Mouse (Mus musculus): ENCODE data around the gene Hmgn1. TPM values are rescaled to one million over a fixed set of nuclear protein-coding genes. Genes with fewer than 3 reads are reported as not detected.
A peak's percentile ranks its signal among the peaks of the same experiment; 100 is the strongest.
"Not testable (repeated sequence)": the region's sequence is repeated elsewhere in the genome, so short reads cannot be mapped to it uniquely, and the experiment has no call there.

The Hmgn1 gene
- polyA plus RNA-seq, 1 experiment from 2014 or later = 827 TPM

DNA sequence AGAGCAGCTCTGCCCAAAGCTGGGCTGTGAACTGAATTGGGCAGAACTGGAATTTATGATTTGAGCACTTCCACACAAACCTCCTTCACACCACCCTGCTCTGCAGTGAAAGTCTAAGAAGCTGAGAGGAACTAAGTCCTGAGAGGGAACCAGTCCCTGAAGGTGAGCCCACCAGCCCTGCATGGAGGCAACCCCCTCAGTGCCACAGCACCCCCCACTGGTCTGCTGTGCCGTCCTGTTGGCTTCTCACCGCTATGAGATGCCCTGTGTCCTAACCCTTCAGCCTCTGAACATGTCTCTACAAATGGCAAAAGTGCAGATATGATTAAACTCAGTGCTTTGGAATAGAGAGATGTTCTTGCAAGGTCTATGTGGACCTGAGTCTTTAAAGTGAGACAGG is 14.8 kb downstream of the Hmgn1 start:
- Histone ChIP-seq H3K4me3 (no peak overlapping the region), H3K4me1 (no peaks in the 10 kb centered on the region), H3K27ac (replicated peaks) (no peak overlapping the region), H3K27me3 (ENCODE audit: low read depth, poor library complexity, severe bottlenecking) (no peaks in the 10 kb centered on the region), H3K9me3 (replicated peaks) (no peaks in the 10 kb centered on the region), H3K36me3 (no peaks in the 10 kb centered on the region)
- DNase-seq (ENCODE audit: low spot score) = no peak
- 49% methylated on average over 2 of the region's 2 CpGs for WGBS

DNA sequence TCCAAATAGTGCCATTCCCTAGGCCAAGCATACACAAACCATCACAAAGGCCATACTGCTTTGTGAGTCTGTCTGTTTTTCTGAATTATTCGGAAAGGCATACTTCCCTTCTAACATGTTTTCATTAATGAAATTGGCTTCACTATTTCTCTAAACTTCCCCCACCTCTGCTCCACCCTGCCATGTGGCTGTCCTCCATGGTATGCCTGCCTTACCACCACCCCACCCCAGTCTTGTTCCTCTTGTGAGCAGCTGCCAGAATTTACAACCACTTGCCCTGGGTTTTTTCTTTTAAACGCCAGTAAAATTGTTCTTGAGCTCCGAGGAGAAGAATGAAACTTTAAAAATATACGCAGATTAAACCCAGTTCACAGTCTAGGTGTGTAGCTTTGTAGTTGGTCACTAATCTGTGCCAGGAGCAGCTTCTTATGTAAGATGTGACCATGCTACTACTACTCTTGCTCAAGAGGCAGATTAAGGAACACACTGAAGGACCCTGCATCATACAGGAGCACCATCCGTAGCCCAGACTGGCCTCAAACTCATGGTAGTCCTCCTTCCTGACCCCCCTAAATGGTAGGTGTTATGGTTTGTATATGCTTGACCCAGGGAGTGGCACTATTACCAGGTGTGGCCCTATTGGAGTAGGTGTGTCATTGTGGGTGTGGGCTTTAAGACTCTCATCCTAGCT is 16.7 kb downstream of the Hmgn1 start:
- no peak for DNase-seq (ENCODE audit: low spot score)
- no peak overlapping the region for H3K4me3 ChIP-seq
- no peaks in the 10 kb centered on the region for H3K27me3 ChIP-seq (ENCODE audit: low read depth, poor library complexity, severe bottlenecking)
- no peaks in the 10 kb centered on the region for H3K4me1 ChIP-seq
- 90% methylated on average over 5 of the region's 5 CpGs for WGBS
- H3K27ac ChIP-seq (replicated peaks) = no peak overlapping the region
- H3K36me3 ChIP-seq = no peaks in the 10 kb centered on the region
- no peaks in the 10 kb centered on the region for H3K9me3 ChIP-seq (replicated peaks)

DNA sequence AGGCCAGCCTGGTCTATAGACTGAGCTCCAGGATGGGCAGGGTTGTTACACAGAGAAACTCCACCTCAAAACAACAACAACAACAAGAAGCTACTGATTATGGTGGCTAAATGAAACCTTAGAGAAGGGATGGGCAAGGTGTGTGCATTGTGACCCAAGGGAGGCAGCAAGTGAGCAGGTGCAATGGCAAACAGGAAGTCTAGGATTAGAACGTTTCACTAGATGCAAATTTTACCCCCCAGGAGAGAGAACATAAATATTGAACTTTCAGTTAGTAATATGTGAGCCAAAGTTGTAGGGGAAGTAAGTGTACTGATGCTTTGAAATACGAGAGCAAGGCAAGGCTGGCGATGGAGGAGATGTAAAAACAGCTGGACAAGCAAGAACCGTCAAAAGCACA is 17.9 kb downstream of the Hmgn1 start:
- no peak for DNase-seq (ENCODE audit: low spot score)
- H3K4me3 ChIP-seq = no peak overlapping the region
- no peaks in the 10 kb centered on the region for H3K36me3 ChIP-seq
- WGBS = 84% methylated on average over 4 of the region's 4 CpGs
- H3K9me3 ChIP-seq (replicated peaks) = no peaks in the 10 kb centered on the region
- no peaks in the 10 kb centered on the region for H3K27me3 ChIP-seq (ENCODE audit: low read depth, poor library complexity, severe bottlenecking)
- no peaks in the 10 kb centered on the region for H3K4me1 ChIP-seq
- no peak overlapping the region for H3K27ac ChIP-seq (replicated peaks)

DNA sequence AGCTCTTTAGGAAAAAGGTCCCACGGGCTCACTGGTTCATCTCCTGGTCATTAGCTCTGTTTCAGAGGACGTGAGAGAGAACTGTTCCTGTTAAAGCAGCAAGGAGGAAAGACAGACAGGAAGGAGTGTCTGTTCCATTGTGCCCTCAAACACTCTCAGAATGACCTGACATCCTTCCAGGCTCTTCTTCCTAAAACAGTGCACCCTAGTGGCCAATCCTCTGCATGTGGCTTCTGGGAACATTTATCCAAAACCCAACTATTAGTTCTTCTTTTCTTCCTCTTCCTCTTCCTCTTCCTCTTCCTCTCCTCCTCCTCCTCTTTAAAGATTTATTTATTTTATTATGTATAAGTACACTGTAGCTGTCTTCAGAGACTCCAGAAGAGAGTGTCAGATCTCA is 24.5 kb downstream of the Hmgn1 start:
- no peak overlapping the region for H3K27ac ChIP-seq (replicated peaks)
- H3K4me3 ChIP-seq = no peak overlapping the region
- no peak for DNase-seq (ENCODE audit: low spot score)
- WGBS = 46% methylated on average over 2 of the region's 2 CpGs
- H3K4me1 ChIP-seq = no peaks in the 10 kb centered on the region
- no peaks in the 10 kb centered on the region for H3K27me3 ChIP-seq (ENCODE audit: low read depth, poor library complexity, severe bottlenecking)
- no peaks in the 10 kb centered on the region for H3K36me3 ChIP-seq
- H3K9me3 ChIP-seq (replicated peaks) = no peaks in the 10 kb centered on the region

DNA sequence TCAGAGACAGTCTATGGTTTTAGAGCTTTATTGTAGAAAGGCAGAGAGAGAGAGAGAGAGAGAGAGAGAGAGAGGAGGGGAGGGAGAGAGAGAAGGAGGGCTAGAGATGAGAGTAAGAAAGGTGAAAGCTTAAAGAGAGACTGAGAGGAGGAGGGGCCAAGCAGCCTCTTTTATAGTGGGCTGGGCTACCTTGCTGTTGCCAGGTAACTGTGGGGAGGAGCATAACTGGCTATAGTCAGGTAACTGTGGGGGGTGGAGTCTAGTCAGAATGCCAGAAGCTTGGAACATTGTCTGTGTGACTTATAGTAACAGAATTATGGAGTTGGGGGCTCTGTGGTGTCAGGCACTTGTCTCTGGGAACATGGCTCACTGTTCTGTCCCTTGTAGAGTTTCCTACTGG is 29.7 kb downstream of the Hmgn1 start:
- DNase-seq (ENCODE audit: low spot score); H3K27me3 ChIP-seq (ENCODE audit: low read depth, poor library complexity, severe bottlenecking); H3K36me3 ChIP-seq; H3K4me3 ChIP-seq; H3K9me3 ChIP-seq (replicated peaks); H3K4me1 ChIP-seq; H3K27ac ChIP-seq (replicated peaks): not testable (repeated sequence)

DNA sequence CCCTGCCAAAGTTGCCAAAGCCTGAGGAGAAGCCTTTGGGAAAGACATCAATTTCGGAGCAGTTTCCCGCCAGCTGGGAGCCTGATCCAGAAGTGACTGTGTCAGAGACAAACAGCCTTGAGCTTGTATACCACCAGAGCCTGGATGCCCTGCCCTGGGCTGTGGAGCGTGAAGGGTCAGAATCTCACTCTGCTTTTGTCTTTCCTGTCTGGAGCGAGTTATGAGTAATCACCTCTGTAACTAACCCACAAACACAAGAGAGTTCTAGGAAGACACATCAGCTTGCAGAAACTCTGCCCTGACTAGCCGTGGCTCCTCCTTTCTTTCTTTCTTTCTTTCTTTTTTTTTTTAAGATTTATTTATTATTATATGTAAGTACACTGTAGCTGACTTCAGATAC is 31.6 kb downstream of the Hmgn1 start:
- Histone ChIP-seq H3K36me3 (no peaks in the 10 kb centered on the region), H3K9me3 (replicated peaks) (no peaks in the 10 kb centered on the region), H3K4me1 (no peaks in the 10 kb centered on the region), H3K4me3 (no peak overlapping the region), H3K27me3 (ENCODE audit: low read depth, poor library complexity, severe bottlenecking) (no peaks in the 10 kb centered on the region), H3K27ac (replicated peaks) (no peak overlapping the region)
- DNase-seq (ENCODE audit: low spot score) = no peak
- WGBS = 86% methylated on average over 5 of the region's 5 CpGs

DNA sequence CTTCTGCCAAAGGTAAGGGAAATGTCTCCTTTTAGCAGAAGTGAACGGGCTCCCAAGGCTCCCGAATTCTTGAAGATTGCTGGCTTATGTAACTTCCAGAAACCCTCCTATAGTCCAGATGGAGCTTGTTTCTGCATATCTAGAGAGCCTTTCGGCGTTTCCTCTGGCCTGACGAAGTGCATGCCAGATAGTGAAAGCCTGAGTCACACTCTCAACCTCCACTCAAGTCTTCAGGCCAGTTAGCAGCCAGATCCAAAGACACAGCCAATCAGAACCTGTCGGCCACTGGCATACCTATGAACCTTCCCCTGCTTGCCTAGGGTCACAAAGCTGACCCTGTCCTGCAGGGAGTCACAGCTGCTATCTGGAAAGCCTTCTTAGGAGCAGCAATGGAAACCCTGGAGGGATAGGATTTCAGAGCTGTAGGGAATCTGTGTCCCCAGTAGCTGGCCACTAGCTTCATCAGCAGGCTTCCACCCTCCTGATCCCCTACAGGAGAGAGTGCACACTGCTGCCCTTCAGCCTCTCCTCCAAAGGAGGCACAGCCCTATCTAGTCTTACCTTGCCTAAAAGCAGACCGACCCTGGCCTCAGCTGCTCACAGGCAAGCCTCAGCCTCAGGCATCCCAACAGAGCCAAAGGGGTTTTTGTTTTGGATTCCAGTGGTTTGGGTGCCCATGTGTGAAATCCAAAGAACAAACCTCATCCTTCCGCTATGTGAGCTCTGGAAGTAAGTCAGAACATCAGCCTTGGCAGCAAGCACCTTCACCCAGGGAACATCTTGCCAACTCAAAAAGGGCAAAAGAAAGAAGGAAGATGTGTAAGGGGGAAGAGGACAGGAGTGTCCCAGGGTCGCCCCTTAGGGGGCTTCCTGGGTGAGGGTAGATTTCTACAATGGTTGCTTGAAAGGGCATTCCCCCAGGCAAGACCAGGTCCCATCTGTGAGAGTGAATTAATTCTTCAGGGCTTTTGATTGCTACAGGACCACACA is 35.7 kb downstream of the Hmgn1 start:
- no peak for DNase-seq (ENCODE audit: low spot score)
- Histone ChIP-seq H3K4me3 (no peak overlapping the region), H3K36me3 (no peaks in the 10 kb centered on the region), H3K4me1 (no peaks in the 10 kb centered on the region; the same call in 1 of the 2 replicates), H3K27me3 (ENCODE audit: low read depth, poor library complexity, severe bottlenecking) (no peaks in the 10 kb centered on the region), H3K27ac (replicated peaks) (no peak overlapping the region), H3K9me3 (replicated peaks) (no peaks in the 10 kb centered on the region)
- WGBS = 65% methylated on average over 9 of the region's 9 CpGs

DNA sequence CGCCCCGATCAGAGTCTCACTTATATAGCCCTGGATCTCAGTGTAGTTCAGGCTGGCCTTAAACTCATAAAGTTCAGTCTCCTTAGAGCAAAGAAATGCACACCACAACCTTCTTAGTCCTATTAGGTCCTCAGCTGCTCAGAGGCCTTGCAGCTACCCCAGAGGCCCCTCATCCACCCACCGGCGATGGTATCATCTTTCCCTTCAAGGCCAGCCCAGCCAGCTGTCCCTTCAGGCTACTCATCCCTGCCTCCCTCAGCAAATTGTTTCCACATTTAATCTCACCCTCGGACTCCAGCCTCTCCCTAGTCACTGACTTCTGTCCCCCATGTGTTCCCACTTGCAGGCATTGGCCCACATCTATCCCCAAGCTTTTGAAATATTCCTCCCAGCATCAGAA is 39.4 kb downstream of the Hmgn1 start:
- Histone ChIP-seq H3K27me3 (ENCODE audit: low read depth, poor library complexity, severe bottlenecking) (no peaks in the 10 kb centered on the region), H3K9me3 (replicated peaks) (no peaks in the 10 kb centered on the region), H3K4me1 (peaks cover 9% of the 10 kb centered on the region), H3K4me3 (no peak overlapping the region), H3K36me3 (no peaks in the 10 kb centered on the region), H3K27ac (replicated peaks) (no peak overlapping the region)
- 76% methylated on average over 5 of the region's 5 CpGs for WGBS
- DNase-seq (ENCODE audit: low spot score) = no peak

DNA sequence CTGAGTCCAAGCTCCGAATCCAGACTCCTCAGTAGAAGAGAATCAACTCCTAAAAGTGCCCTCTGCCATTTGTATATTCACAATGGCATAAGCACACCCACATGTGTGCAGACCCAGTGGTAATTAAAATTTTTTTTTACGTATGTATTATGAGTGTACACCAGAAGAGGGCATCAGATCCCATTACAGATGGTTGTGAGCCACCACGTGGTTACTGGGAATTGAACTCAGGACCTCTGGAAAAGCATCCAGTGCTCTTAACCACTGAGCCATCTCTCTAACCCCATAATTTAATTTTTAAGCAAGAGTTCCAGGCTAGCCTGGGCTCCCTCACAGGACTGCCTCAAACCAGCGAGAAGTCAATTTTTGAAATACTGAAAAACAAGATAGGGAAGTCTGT is 40.1 kb downstream of the Hmgn1 start:
- H3K9me3 ChIP-seq (replicated peaks) = no peaks in the 10 kb centered on the region
- no peak for DNase-seq (ENCODE audit: low spot score)
- H3K4me1 ChIP-seq = peaks cover 14% of the 10 kb centered on the region
- WGBS = 75% methylated on average over 4 of the region's 4 CpGs
- no peak overlapping the region for H3K27ac ChIP-seq (replicated peaks)
- H3K36me3 ChIP-seq = no peaks in the 10 kb centered on the region
- no peak overlapping the region for H3K4me3 ChIP-seq
- no peaks in the 10 kb centered on the region for H3K27me3 ChIP-seq (ENCODE audit: low read depth, poor library complexity, severe bottlenecking)

DNA sequence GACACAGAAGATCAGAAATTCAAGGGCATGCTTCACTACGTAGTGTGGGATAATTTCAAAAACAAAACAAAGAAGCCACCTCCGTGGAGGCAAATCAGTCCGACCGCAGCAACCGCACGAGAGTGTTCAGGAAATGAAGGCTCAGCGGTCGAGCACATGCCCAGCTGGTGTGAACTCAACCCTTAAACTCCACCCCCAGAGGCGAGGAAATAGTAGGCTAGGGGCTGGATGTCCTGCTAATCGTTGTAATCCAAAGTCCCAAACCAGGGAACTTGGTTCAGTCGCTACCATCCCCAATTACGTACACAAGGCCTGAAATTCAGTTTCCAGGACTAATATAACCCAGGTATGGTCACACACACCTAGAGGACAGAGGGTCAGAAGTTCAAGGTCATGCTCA is 40.5 kb downstream of the Hmgn1 start:
- H3K27ac ChIP-seq (replicated peaks) = no peak overlapping the region
- no peaks in the 10 kb centered on the region for H3K27me3 ChIP-seq (ENCODE audit: low read depth, poor library complexity, severe bottlenecking)
- H3K36me3 ChIP-seq = no peaks in the 10 kb centered on the region
- H3K9me3 ChIP-seq (replicated peaks) = no peaks in the 10 kb centered on the region
- DNase-seq (ENCODE audit: low spot score) = no peak
- peaks cover 14% of the 10 kb centered on the region for H3K4me1 ChIP-seq
- no peak overlapping the region for H3K4me3 ChIP-seq
- WGBS = 85% methylated on average over 12 of the region's 12 CpGs

DNA sequence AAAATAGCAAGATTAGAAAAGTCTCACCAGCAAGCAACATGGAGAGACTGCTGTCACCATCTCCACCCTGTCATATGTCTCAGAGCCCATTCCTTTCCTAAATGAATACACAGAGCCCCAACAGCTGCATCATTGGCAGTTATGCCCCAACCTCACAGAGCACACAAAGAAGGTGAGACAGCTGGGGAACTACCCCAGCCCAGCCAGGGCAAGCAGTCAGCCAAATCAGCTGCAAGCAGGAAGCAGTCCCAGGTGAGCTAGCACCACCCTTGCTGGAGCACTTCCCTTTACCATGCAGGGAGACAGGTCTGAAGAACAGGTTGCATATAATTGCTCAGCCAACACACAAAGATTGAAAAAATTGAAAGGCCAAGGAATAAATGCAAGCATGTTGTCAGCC is 41.9 kb downstream of the Hmgn1 start:
- Histone ChIP-seq H3K9me3 (replicated peaks) (no peaks in the 10 kb centered on the region), H3K4me1 (peaks cover 22% of the 10 kb centered on the region)

DNA sequence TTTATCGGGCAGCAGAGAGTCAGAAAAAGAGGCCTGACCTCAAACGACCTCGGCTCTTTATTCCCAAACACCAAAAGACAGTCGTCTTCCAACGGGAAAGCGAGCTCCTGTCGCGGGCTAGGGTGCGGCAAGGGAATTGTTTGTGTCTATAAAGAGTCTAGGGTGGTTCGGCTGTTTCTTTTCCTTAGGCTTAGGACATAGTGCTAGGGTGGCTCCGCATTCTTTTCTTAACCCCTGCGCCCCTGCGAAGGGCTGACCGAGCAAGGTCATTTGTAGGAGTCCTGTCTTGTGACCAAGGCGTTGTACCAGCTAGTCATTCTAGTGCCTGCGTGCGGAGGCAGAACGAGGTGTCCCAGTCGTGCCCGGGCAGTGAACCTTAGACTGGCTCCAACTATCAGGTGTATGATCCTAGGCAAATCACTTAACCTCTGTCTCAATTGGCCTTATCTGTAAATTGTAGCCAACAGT is 44.3 kb downstream of the Hmgn1 start:
- peak overlapping the region; percentile 78 for H3K4me3 ChIP-seq
- DNase-seq (ENCODE audit: low spot score) = no peak
- WGBS = 4% methylated on average over 20 of the region's 20 CpGs

More for the DNA sequence above, 41.9 kb downstream of the Hmgn1 start:
- Histone ChIP-seq H3K4me3 (no peak overlapping the region), H3K27me3 (ENCODE audit: low read depth, poor library complexity, severe bottlenecking) (no peaks in the 10 kb centered on the region), H3K36me3 (peaks cover 6% of the 10 kb centered on the region), H3K27ac (replicated peaks) (no peak overlapping the region)
- DNase-seq (ENCODE audit: low spot score) = no peak

More for the DNA sequence above, 44.3 kb downstream of the Hmgn1 start:
- Histone ChIP-seq H3K36me3 (peaks cover 29% of the 10 kb centered on the region), H3K27ac (replicated peaks) (peak overlapping the region; percentile 97), H3K9me3 (replicated peaks) (no peaks in the 10 kb centered on the region), H3K27me3 (ENCODE audit: low read depth, poor library complexity, severe bottlenecking) (no peaks in the 10 kb centered on the region), H3K4me1 (peaks cover 26% of the 10 kb centered on the region)

All from midbrain, embryonic 10.5 days (tissue).